ENCODE assay signal across 8 mouse cellular contexts in genomic region chr10:122964241-122964636, GRCm38 (mm10).
DNase-seq lines count a peak whose midpoint lies in the region; ATAC-seq and TF ChIP-seq lines count a peak whose summit lies in the region.

No protein-coding gene starts in this region.

- H3K9ac ChIP-seq in liver, embryonic 11.5 days (ENCODE audit: low read depth, low read length), result no peak overlapping the region
- no peak overlapping the region for H3K9ac ChIP-seq in liver, postnatal 0 days (replicated peaks)
- H3K9ac ChIP-seq in forebrain, embryonic 12.5 days, result peak overlapping the region; percentile 36; the same call in 1 of the 2 replicates
- H3K9ac ChIP-seq in intestine, embryonic 16.5 days (ENCODE audit: low read depth, low read length), result no peak overlapping the region
- H3K9ac ChIP-seq in neural tube, embryonic 14.5 days (replicated peaks; ENCODE audit: low read depth, low read length), result no peak overlapping the region

- H3K4me2 ChIP-seq in liver, embryonic 11.5 days, result peak overlapping the region; percentile 55
- no peak overlapping the region for H3K4me2 ChIP-seq in liver, postnatal 0 days (ENCODE audit: low read depth, low read length)
- H3K4me2 ChIP-seq in forebrain, embryonic 12.5 days, result peak overlapping the region; percentile 56
- no peak overlapping the region; the same call in 1 of the 2 replicates for H3K4me2 ChIP-seq in intestine, embryonic 16.5 days (ENCODE audit: low read depth, low read length)
- peak overlapping the region; percentile 39 for H3K4me2 ChIP-seq in neural tube, embryonic 14.5 days (ENCODE audit: low read depth, low read length)

- H3K27ac ChIP-seq in liver, embryonic 11.5 days (ENCODE audit: low read depth, low read length), result no peak overlapping the region
- H3K27ac ChIP-seq in liver, postnatal 0 days (ENCODE audit: low read depth), result no peak overlapping the region
- H3K27ac ChIP-seq in forebrain, embryonic 12.5 days, result peak overlapping the region; percentile 74
- H3K27ac ChIP-seq in intestine, embryonic 16.5 days (ENCODE audit: low read length), result no peak overlapping the region
- peak overlapping the region; percentile 69 for H3K27ac ChIP-seq in neural tube, embryonic 14.5 days (ENCODE audit: low read depth, low read length)

- WGBS in liver, embryonic 11.5 days, result 33% methylated on average over 4 of the region's 4 CpGs
- 43% methylated on average over 4 of the region's 4 CpGs for WGBS in liver, postnatal 0 days (ENCODE audit: insufficient replicate concordance)
- 18% methylated on average over 4 of the region's 4 CpGs for WGBS in forebrain, embryonic 12.5 days
- WGBS in intestine, embryonic 16.5 days, result 50% methylated on average over 4 of the region's 4 CpGs
- WGBS in neural tube, embryonic 14.5 days, result 26% methylated on average over 4 of the region's 4 CpGs

- H3K27me3 ChIP-seq in liver, embryonic 11.5 days (replicated peaks; ENCODE audit: control insufficient read depth, insufficient read depth, low read length), result peaks cover 9% of the 10 kb centered on the region; the same call in 1 of the 2 replicates
- peaks cover 10% of the 10 kb centered on the region; the same call in 1 of the 2 replicates for H3K27me3 ChIP-seq in liver, postnatal 0 days (ENCODE audit: insufficient read depth, low read length)
- H3K27me3 ChIP-seq in forebrain, embryonic 12.5 days, result peaks cover 6% of the 10 kb centered on the region
- H3K27me3 ChIP-seq in intestine, embryonic 16.5 days (replicated peaks; ENCODE audit: control insufficient read depth, insufficient read depth, low read length), result no peaks in the 10 kb centered on the region
- H3K27me3 ChIP-seq in neural tube, embryonic 14.5 days (ENCODE audit: control insufficient read depth, insufficient read depth, low read length), result no peaks in the 10 kb centered on the region

- TF ChIP-seq CTCF in liver, postnatal 0 days (IDR thresholded peaks at IDR 0.05; ENCODE audit: low read depth), result no peak

- peaks cover 3% of the 10 kb centered on the region for H3K4me1 ChIP-seq in liver, embryonic 11.5 days (replicated peaks; ENCODE audit: control insufficient read depth, insufficient read depth, low read length)
- H3K4me1 ChIP-seq in liver, postnatal 0 days (ENCODE audit: insufficient read depth), result no peaks in the 10 kb centered on the region; the same call in 1 of the 2 replicates
- H3K4me1 ChIP-seq in forebrain, embryonic 12.5 days, result peaks cover 31% of the 10 kb centered on the region
- peaks cover 5% of the 10 kb centered on the region; the same call in 1 of the 2 replicates for H3K4me1 ChIP-seq in intestine, embryonic 16.5 days (ENCODE audit: control insufficient read depth, insufficient read depth, low read length)
- peaks cover 18% of the 10 kb centered on the region for H3K4me1 ChIP-seq in neural tube, embryonic 14.5 days (ENCODE audit: control insufficient read depth, insufficient read depth, low read length)

- DNase-seq in liver, embryonic 11.5 days (ENCODE audit: low spot score), result no peak
- no peak for DNase-seq in liver, postnatal 0 days
- DNase-seq in Muller cell, postnatal 12 days (ENCODE audit: inconsistent ontology term), result no peak
- DNase-seq in layer of hippocampus, postnatal 10 days (ENCODE audit: low spot score in 2 of 2), result no peak
- no peak for DNase-seq in cerebellum, adult 18-20 months

- H3K4me3 ChIP-seq in liver, embryonic 11.5 days (ENCODE audit: low read depth, low read length), result no peak overlapping the region
- H3K4me3 ChIP-seq in liver, postnatal 0 days (ENCODE audit: low read depth, low read length), result no peak overlapping the region
- H3K4me3 ChIP-seq in forebrain, embryonic 12.5 days (replicated peaks), result peak overlapping the region; percentile 28
- H3K4me3 ChIP-seq in intestine, embryonic 16.5 days (ENCODE audit: low read length), result no peak overlapping the region
- H3K4me3 ChIP-seq in neural tube, embryonic 14.5 days (ENCODE audit: low read depth, low read length), result no peak overlapping the region

- no peaks in the 10 kb centered on the region for H3K36me3 ChIP-seq in liver, embryonic 11.5 days (ENCODE audit: control insufficient read depth, insufficient read depth, low read length)
- no peaks in the 10 kb centered on the region for H3K36me3 ChIP-seq in liver, postnatal 0 days (replicated peaks; ENCODE audit: insufficient read depth, low read length)
- H3K36me3 ChIP-seq in forebrain, embryonic 12.5 days (replicated peaks), result no peaks in the 10 kb centered on the region
- H3K36me3 ChIP-seq in intestine, embryonic 16.5 days (ENCODE audit: control insufficient read depth, insufficient read depth, low read length), result no peaks in the 10 kb centered on the region
- H3K36me3 ChIP-seq in neural tube, embryonic 14.5 days (ENCODE audit: control insufficient read depth, insufficient read depth, low read length), result no peaks in the 10 kb centered on the region

- ATAC-seq in liver, embryonic 11.5 days (replicated peaks; ENCODE audit: low FRiP score), result no peak
- ATAC-seq in liver, postnatal 0 days, result no peak
- ATAC-seq in forebrain, embryonic 12.5 days (ENCODE audit: low FRiP score), result peak; percentile 28; the same call in 1 of the 2 replicates
- 0 out of 2 replicates have a peak, but pooled peaks have one; percentile 22 for ATAC-seq in intestine, embryonic 16.5 days
- peak; percentile 29; the same call in 1 of the 2 replicates for ATAC-seq in neural tube, embryonic 14.5 days (ENCODE audit: low read depth)

- H3K9me3 ChIP-seq in liver, embryonic 11.5 days (ENCODE audit: control insufficient read depth, low read length), result no peaks in the 10 kb centered on the region
- H3K9me3 ChIP-seq in liver, postnatal 0 days (ENCODE audit: low read length), result no peaks in the 10 kb centered on the region
- no peaks in the 10 kb centered on the region for H3K9me3 ChIP-seq in forebrain, embryonic 12.5 days
- no peaks in the 10 kb centered on the region for H3K9me3 ChIP-seq in intestine, embryonic 16.5 days (ENCODE audit: control insufficient read depth, low read length)
- H3K9me3 ChIP-seq in neural tube, embryonic 14.5 days (ENCODE audit: control insufficient read depth, low read length), result no peaks in the 10 kb centered on the region

- no peak for TF ChIP-seq EP300 in liver, postnatal 0 days (IDR thresholded peaks at IDR 0.05; ENCODE audit: low read depth)

Comparison
In these comparisons a context has a peak if more than half of its experiments do, and no peak if none do; other contexts are left out.
1. H3K4me2 ChIP-seq: peak in liver, embryonic 11.5 days (single experiment), forebrain, embryonic 12.5 days (single experiment) and neural tube, embryonic 14.5 days (single experiment); none in liver, postnatal 0 days (single experiment) and intestine, embryonic 16.5 days (single experiment).
2. ATAC-seq: peak in forebrain, embryonic 12.5 days (single experiment), intestine, embryonic 16.5 days (single experiment) and neural tube, embryonic 14.5 days (single experiment); none in liver, embryonic 11.5 days (single experiment) and liver, postnatal 0 days (single experiment).
3. H3K27ac ChIP-seq: peak in forebrain, embryonic 12.5 days (single experiment) and neural tube, embryonic 14.5 days (single experiment); none in liver, embryonic 11.5 days (single experiment), liver, postnatal 0 days (single experiment) and intestine, embryonic 16.5 days (single experiment).